Mouse (Mus musculus) retina, adult 2 months (tissue): ENCODE measurements around the gene Mta2.
"Not testable (repeated sequence)": the region's sequence is repeated elsewhere in the genome, so short reads cannot be mapped to it uniquely, and the experiment has no call there.

ENCODE experiments used
- DNase-seq: peaks from one replicate; pipeline ENCODE4 v3.0.0-alpha.2; 2012; ENCODE audit warnings: low read depth, low spot score

Gene Mta2

GRCm38 (mm10) chr19:8967373-8967743, 25.7 kb downstream of the Mta2 start:
- DNase-seq, result no peak

GRCm38 (mm10) chr19:8967893-8968292, 26.2 kb downstream of the Mta2 start:
- no peak for DNase-seq

- DNase-seq, result not testable (repeated sequence)
Observed at GRCm38 (mm10) chr19:8972491-8972890, 30.8 kb downstream of the Mta2 start.

GRCm38 (mm10) chr19:8974638-8975037, 33.0 kb downstream of the Mta2 start:
- no peak for DNase-seq

GRCm38 (mm10) chr19:8975491-8975890, 33.8 kb downstream of the Mta2 start:
- no peak for DNase-seq

GRCm38 (mm10) chr19:8976535-8976934, 34.9 kb downstream of the Mta2 start:
- peak; percentile 22 for DNase-seq

GRCm38 (mm10) chr19:8980771-8981170, 39.1 kb downstream of the Mta2 start:
- DNase-seq, result no peak

GRCm38 (mm10) chr19:8981450-8982168, 39.9 kb downstream of the Mta2 start:
- DNase-seq, result no peak

- DNase-seq, result no peak
Observed at GRCm38 (mm10) chr19:8982303-8983149, 40.9 kb downstream of the Mta2 start.

- DNase-seq, result no peak
Observed at GRCm38 (mm10) chr19:8983150-8983650, 41.5 kb downstream of the Mta2 start.

- DNase-seq, result no peak
Observed at GRCm38 (mm10) chr19:8984255-8984868, 42.7 kb downstream of the Mta2 start.

GRCm38 (mm10) chr19:8985891-8986290, 44.2 kb downstream of the Mta2 start:
- no peak for DNase-seq

GRCm38 (mm10) chr19:8987816-8988215, 46.1 kb downstream of the Mta2 start:
- no peak for DNase-seq

- DNase-seq, result no peak
Observed at GRCm38 (mm10) chr19:8988346-8989065, 46.8 kb downstream of the Mta2 start.

- DNase-seq, result no peak
Observed at GRCm38 (mm10) chr19:8989066-8989566, 47.4 kb downstream of the Mta2 start, which contains the start of gene Ahnak. Gene Ahnak, plus strand, starts transcription at chr19:8989284.

GRCm38 (mm10) chr19:8989567-8990431, 48.1 kb downstream of the Mta2 start:
- DNase-seq, result no peak

GRCm38 (mm10) chr19:8990432-8991102, 48.9 kb downstream of the Mta2 start:
- no peak for DNase-seq

GRCm38 (mm10) chr19:8991245-8991870, 49.7 kb downstream of the Mta2 start:
- DNase-seq, result no peak
